7 mouse cellular contexts compared by ENCODE assay signal in the genomic region with DNA sequence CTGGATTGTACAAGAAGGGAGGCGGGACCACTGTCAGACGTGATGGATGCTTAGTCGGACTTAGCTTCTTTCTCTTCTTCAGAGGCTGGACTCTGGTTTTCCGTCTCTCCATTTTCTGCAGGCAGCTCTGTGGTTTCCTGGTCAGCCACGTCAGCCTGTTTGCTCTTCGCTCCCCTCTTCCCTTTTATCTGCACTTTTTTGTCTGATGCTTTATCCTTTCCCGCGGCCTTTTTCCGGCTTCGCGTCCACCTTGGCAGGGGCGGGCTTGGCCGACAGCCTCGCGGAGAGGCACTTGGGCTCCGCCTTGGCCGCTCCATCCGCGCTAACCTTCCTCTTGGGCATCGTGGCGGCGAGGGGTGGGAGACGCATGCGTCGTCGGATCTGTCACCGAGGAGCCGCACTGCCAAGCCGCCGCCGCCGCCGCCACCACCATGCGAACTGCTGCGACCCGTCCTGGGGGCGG. TPM values are rescaled to one million over a fixed set of nuclear protein-coding genes. Genes with fewer than 3 reads are reported as not detected.
DNase-seq lines count a peak whose midpoint lies in the region; ATAC-seq and TF ChIP-seq lines count a peak whose summit lies in the region.
"Not testable (repeated sequence)": the region's sequence is repeated elsewhere in the genome, so short reads cannot be mapped to it uniquely, and the experiment has no call there.

No protein-coding gene starts in this region.

- H3K4me3 ChIP-seq in embryonic fibroblast, embryonic 13.5 days (ENCODE audit: insufficient read depth, low read length), result peak overlapping the region; percentile 39; the same call in 1 of the 2 replicates
- H3K4me3 ChIP-seq in heart, embryonic 10.5 days, result peak overlapping the region; percentile 50
- H3K4me3 ChIP-seq in limb, embryonic 13.5 days, result peak overlapping the region; percentile 43
- peak overlapping the region; percentile 30 for H3K4me3 ChIP-seq in midbrain, embryonic 14.5 days (replicated peaks; ENCODE audit: low read depth, low read length)

- peak overlapping the region; percentile 54 for H3K9ac ChIP-seq in limb, embryonic 13.5 days
- not testable (repeated sequence) for H3K9ac ChIP-seq in midbrain, embryonic 14.5 days (replicated peaks; ENCODE audit: low read length)

- H3K27ac ChIP-seq in embryonic fibroblast, embryonic 13.5 days (ENCODE audit: insufficient read depth, low read length); limb, embryonic 13.5 days: not testable (repeated sequence)
- 0 out of 2 replicates have a peak overlapping the region, but pooled peaks have one; percentile 29 for H3K27ac ChIP-seq in heart, embryonic 10.5 days
- H3K27ac ChIP-seq in midbrain, embryonic 14.5 days (replicated peaks; ENCODE audit: low read depth, low read length), result peak overlapping the region; percentile 63; the same call in 1 of the 2 replicates

- H3K9me3 ChIP-seq in heart, embryonic 10.5 days; limb, embryonic 13.5 days; midbrain, embryonic 14.5 days (ENCODE audit: control insufficient read depth, low read length): not testable (repeated sequence)

- not testable (repeated sequence) for TF ChIP-seq POLR2A in brain, embryonic 14.5 days (IDR thresholded peaks at IDR 0.05; ENCODE audit: borderline replicate concordance, extremely low read depth, insufficient read depth, insufficient read length, poor library complexity, severe bottlenecking)
- peak; percentile 42; the same call in 1 of the 2 replicates for TF ChIP-seq POLR2A in embryonic fibroblast, embryonic 13.5 days (IDR thresholded peaks at IDR 0.05; ENCODE audit: low read depth, low read length)

- DNase-seq in brain, embryonic 14.5 days (ENCODE audit: low read depth), result peak; percentile 87
- DNase-seq in heart, embryonic 10.5 days (ENCODE audit: low spot score), result peak; percentile 77
- DNase-seq in kidney, adult 9 months, result peak; percentile 11
- DNase-seq in midbrain, embryonic 14.5 days, result peak; percentile 80
- peak; percentile 13 to 46 for DNase-seq in spleen, postnatal 10 days (ENCODE audit: low spot score in 2 of 2)

- peak overlapping the region; percentile 58 for H3K4me2 ChIP-seq in limb, embryonic 13.5 days (replicated peaks)
- H3K4me2 ChIP-seq in midbrain, embryonic 14.5 days (ENCODE audit: low read length), result peak overlapping the region; percentile 43

- 14% methylated on average over 37 of the region's 37 CpGs for whole genome bisulfite sequencing in heart, embryonic 10.5 days
- WGBS in limb, embryonic 13.5 days, result 16% methylated on average over 37 of the region's 37 CpGs
- WGBS in midbrain, embryonic 14.5 days, result 27% methylated on average over 37 of the region's 37 CpGs

- H3K4me1 ChIP-seq in embryonic fibroblast, embryonic 13.5 days (ENCODE audit: control insufficient read depth, insufficient read depth, low read length); heart, embryonic 10.5 days; limb, embryonic 13.5 days; midbrain, embryonic 14.5 days (ENCODE audit: control insufficient read depth, insufficient read depth, low read length): not testable (repeated sequence)

- ATAC-seq in limb, embryonic 13.5 days (ENCODE audit: low FRiP score, low read depth), result peak; percentile 75
- ATAC-seq in midbrain, embryonic 14.5 days (ENCODE audit: low FRiP score, low TSS enrichment), result peak; percentile 89

- not testable (repeated sequence) for H3K36me3 ChIP-seq in heart, embryonic 10.5 days; limb, embryonic 13.5 days; midbrain, embryonic 14.5 days (ENCODE audit: control insufficient read depth, insufficient read depth, low read length)

- not testable (repeated sequence) for TF ChIP-seq CTCF in brain, embryonic 14.5 days (IDR thresholded peaks at IDR 0.05; ENCODE audit: borderline replicate concordance, extremely low read depth, insufficient read depth, insufficient read length); embryonic fibroblast, embryonic 13.5 days (IDR thresholded peaks at IDR 0.05; ENCODE audit: borderline replicate concordance, insufficient read depth, low read length)

- not testable (repeated sequence) for H3K27me3 ChIP-seq in heart, embryonic 10.5 days (ENCODE audit: insufficient read depth, poor library complexity, severe bottlenecking); limb, embryonic 13.5 days; midbrain, embryonic 14.5 days (ENCODE audit: control insufficient read depth, insufficient read depth, low read length)

RNA-seq across cellular contexts. Expression of a gene that starts 38.9 kb away (rescaled TPM):
- polyA plus RNA-seq in brain, embryonic 14.5 days (2012; rRNA removed), result 92.5 and 97.0 TPM in 2 replicates
- 64.3 and 69.3 TPM in 2 replicates for polyA plus RNA-seq in embryonic fibroblast, embryonic 13.5 days (2011; ENCODE audit: insufficient read length, low read depth, missing spikeins)
- 175 and 186 TPM in 2 replicates for polyA plus RNA-seq in heart, embryonic 10.5 days (2016; fragmentation: Nextera tagmentation; extraction: Ambion mirVana)
- polyA plus RNA-seq in limb, embryonic 13.5 days (2015; fragmentation: Nextera tagmentation; extraction: Ambion mirVana), result 142 and 147 TPM in 2 replicates
- 346 and 350 TPM in 2 replicates for polyA plus RNA-seq in midbrain, embryonic 14.5 days (2014; fragmentation: Nextera tagmentation; extraction: Ambion mirVana)

RNA-seq across cellular contexts. Expression of a gene that starts 58.8 kb away (rescaled TPM):
- 19.7 and 22.6 TPM in 2 replicates for polyA plus RNA-seq in brain, embryonic 14.5 days (2012; rRNA removed)
- polyA plus RNA-seq in embryonic fibroblast, embryonic 13.5 days (2011; ENCODE audit: insufficient read length, low read depth, missing spikeins), result 31.3 and 46.1 TPM in 2 replicates
- 63.0 and 64.7 TPM in 2 replicates for polyA plus RNA-seq in heart, embryonic 10.5 days (2016; fragmentation: Nextera tagmentation; extraction: Ambion mirVana)
- polyA plus RNA-seq in limb, embryonic 13.5 days (2015; fragmentation: Nextera tagmentation; extraction: Ambion mirVana), result 63.2 and 67.0 TPM in 2 replicates
- 46.5 and 48.2 TPM in 2 replicates for polyA plus RNA-seq in midbrain, embryonic 14.5 days (2014; fragmentation: Nextera tagmentation; extraction: Ambion mirVana)

RNA-seq across cellular contexts. Expression of a gene that starts 58.8 kb away (rescaled TPM):
- polyA plus RNA-seq in brain, embryonic 14.5 days (2012; rRNA removed), result 7.8 and 13.4 TPM in 2 replicates
- 7.0 and 9.8 TPM in 2 replicates for polyA plus RNA-seq in embryonic fibroblast, embryonic 13.5 days (2011; ENCODE audit: insufficient read length, low read depth, missing spikeins)
- polyA plus RNA-seq in heart, embryonic 10.5 days (2016; fragmentation: Nextera tagmentation; extraction: Ambion mirVana), result 6.9 and 8.6 TPM in 2 replicates
- polyA plus RNA-seq in limb, embryonic 13.5 days (2015; fragmentation: Nextera tagmentation; extraction: Ambion mirVana), result 10.3 and 10.4 TPM in 2 replicates
- polyA plus RNA-seq in midbrain, embryonic 14.5 days (2014; fragmentation: Nextera tagmentation; extraction: Ambion mirVana), result 5.6 and 8.9 TPM in 2 replicates

RNA-seq across cellular contexts. Expression of a gene that starts 58.8 kb away (rescaled TPM):
- polyA plus RNA-seq in brain, embryonic 14.5 days (2012; rRNA removed), result 14.1 and 21.3 TPM in 2 replicates
- polyA plus RNA-seq in embryonic fibroblast, embryonic 13.5 days (2011; ENCODE audit: insufficient read length, low read depth, missing spikeins), result 8.3 and 9.2 TPM in 2 replicates
- 11.9 and 13.2 TPM in 2 replicates for polyA plus RNA-seq in heart, embryonic 10.5 days (2016; fragmentation: Nextera tagmentation; extraction: Ambion mirVana)
- 25.6 and 26.8 TPM in 2 replicates for polyA plus RNA-seq in limb, embryonic 13.5 days (2015; fragmentation: Nextera tagmentation; extraction: Ambion mirVana)
- polyA plus RNA-seq in midbrain, embryonic 14.5 days (2014; fragmentation: Nextera tagmentation; extraction: Ambion mirVana), result 21.4 and 26.4 TPM in 2 replicates

Comparison
In these comparisons a context has a peak if more than half of its experiments do, and no peak if none do; other contexts are left out.
1. DNase-seq: peak in every context shown above with its lines; median percentile 87 in brain, embryonic 14.5 days; 80 in midbrain, embryonic 14.5 days; 77 in heart, embryonic 10.5 days; 30 in spleen, postnatal 10 days; 11 in kidney, adult 9 months.